Mouse (Mus musculus) neutrophil, adult 5-6 weeks (primary cell): ENCODE results near the gene Olfr507. TPM values are rescaled to one million over a fixed set of nuclear protein-coding genes. Genes with fewer than 3 reads are reported as not detected.
"Not testable (repeated sequence)": the region's sequence is repeated elsewhere in the genome, so short reads cannot be mapped to it uniquely, and the experiment has no call there.

ENCODE experiments used
- ATAC-seq: fragments of 151-379, 151-347 bp; 2 replicates; pipeline ENCODE4 v1.8.0; 2017; ENCODE audit warnings: mild to moderate bottlenecking, moderate TSS enrichment; ENCODE audit not compliant: insufficient number of reproducible peaks, poor library complexity, low FRiP score, severe bottlenecking; ENCODE audit errors: extremely low read depth
- total RNA-seq: library from RNA; stranded (forward); fragments of 200-1000 nt; gene quantifications from 2 replicates; pipeline ENCODE4 v1.2.3, GENCODE M21; 2017

Olfr507 gene
- not detected in 2 replicates for total RNA-seq

- no peak for ATAC-seq
These were observed at the start of gene Olfr507 for GRCm38 (mm10) chr7:108621514-108621913. TSS of gene Olfr507 (plus strand) at chr7:108621814.

DNA sequence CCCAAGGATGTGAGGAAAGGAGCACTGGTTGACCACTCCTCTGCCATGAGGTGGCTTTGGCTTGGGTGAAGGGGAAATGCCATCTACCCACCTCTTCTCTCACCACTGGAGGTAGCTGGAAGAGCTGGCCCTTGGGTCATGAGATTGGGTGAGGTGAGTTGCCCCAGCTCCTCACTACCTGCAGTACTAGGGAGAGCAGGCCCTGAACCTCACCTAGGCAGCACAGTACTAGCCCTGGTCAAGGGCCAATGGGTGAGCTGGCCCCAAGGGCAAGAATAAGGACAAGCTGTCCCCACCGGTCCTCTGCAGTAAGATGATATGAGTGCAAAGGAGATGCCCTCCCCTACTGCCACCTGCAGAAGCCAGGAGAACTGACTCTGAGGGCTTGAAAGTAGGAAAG, 31.8 kb upstream of the Olfr507 start:
- ATAC-seq: no peak

- ATAC-seq: not testable (repeated sequence)
These were observed 19.7 kb upstream of the Olfr507 start for GRCm38 (mm10) chr7:108601916-108602315.

DNA sequence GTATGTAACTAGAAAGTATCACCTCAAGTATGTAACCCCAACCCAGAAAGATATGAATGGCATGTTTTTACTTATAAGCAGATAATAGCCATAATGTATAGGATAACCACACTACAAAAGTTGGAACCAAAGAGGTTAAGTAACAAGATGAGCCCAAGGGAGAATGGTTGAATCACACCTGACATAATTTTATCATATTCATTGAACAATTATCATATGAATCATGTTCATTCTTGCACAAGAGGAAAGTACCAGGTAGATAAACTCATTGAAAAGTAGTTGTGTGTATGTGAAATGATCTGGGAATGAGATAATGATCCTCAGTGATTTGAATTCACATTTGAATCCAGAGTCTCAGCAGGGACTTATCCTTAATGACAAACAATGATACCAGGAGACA, 11.1 kb upstream of the Olfr507 start, which contains the start of gene Olfr506:
Gene Olfr506, plus strand, starts transcription at position 301 of the 400 bp plus-strand sequence.
- ATAC-seq: no peak

DNA sequence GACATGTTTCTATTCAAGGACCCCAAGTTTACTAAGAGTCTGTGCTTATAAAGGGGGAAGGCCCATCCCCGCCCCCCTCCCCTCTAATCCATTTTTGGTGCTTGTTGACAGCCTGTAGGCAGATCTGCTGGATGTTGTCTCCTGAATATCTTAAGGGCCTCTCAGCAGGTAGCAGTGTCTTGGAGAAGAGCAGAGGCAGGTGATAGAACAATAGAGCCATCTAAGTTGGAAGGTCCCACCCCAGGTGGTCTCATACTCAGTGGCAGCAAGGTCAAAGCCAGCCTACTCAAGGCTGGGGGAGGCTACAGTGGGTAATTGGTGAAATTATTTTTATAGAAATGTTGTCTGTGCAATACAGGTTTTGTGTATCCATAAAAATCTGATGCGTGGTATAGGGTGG, 7.5 kb upstream of the Olfr507 start:
- no peak for ATAC-seq

DNA sequence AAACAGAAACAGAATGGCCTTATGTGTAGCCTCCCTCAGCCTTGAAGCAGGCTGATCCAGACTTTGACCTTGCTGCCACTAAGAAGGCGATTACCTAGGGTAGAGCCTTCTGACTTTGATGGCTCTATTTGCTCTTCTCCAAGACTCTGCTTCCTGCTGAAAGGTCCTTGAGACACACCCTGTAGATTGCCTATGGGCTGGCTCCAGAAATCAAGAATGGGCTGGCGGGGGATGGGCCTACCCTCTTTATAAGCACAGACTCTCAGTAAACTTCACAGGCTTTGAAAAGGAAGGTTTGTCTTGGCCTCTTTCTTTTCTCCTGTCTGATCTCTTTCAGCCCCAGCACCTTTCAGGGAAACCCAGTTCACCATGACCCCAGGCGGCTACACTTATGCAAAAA, 4.8 kb upstream of the Olfr507 start:
- not testable (repeated sequence) for ATAC-seq

GRCm38 (mm10) chr7:108629694-108630093, 8.1 kb downstream of the Olfr507 start, which contains the start of gene Olfr508:
TSS of gene Olfr508 (plus strand) at chr7:108629994.
- no peak for ATAC-seq

- ATAC-seq: no peak
These were observed 30.2 kb downstream of the Olfr507 start, which contains the start of gene Olfr509 for GRCm38 (mm10) chr7:108651806-108652205. TSS of gene Olfr509 (minus strand) at chr7:108651906.

- no peak for ATAC-seq
These were observed 40.8 kb downstream of the Olfr507 start for GRCm38 (mm10) chr7:108662419-108662818.

- ATAC-seq: no peak
These were observed 44.5 kb downstream of the Olfr507 start, which contains the start of gene Olfr510 for GRCm38 (mm10) chr7:108666118-108666517. TSS of gene Olfr510 (plus strand) at chr7:108666418.

GRCm38 (mm10) chr7:108671058-108671457, 49.4 kb downstream of the Olfr507 start:
- no peak for ATAC-seq

Other genes with a start within 250 kb of the Olfr507 start
- gene Olfr495, start 228.6 kb upstream of the Olfr507 start, total RNA-seq: not detected in 2 replicates
- not detected in 2 replicates for gene Olfr497, start 201.4 kb upstream of the Olfr507 start, total RNA-seq
- not detected in 2 replicates for gene Olfr498, start 156.5 kb upstream of the Olfr507 start, total RNA-seq
- not detected in 2 replicates for gene Olfr502, start 96.7 kb upstream of the Olfr507 start, total RNA-seq
- gene Olfr503, start 77.3 kb upstream of the Olfr507 start, total RNA-seq: not detected in 2 replicates
- not detected in 2 replicates for gene Olfr504, start 56.0 kb upstream of the Olfr507 start, total RNA-seq
- gene Olfr506, start 11.0 kb upstream of the Olfr507 start, total RNA-seq: not detected in 2 replicates
- gene Olfr508, start 8.2 kb downstream of the Olfr507 start, total RNA-seq: not detected in 2 replicates
- gene Olfr509, start 30.1 kb downstream of the Olfr507 start, total RNA-seq: 0.12 TPM in 1 of 2 replicates, not detected in the other
- not detected in 2 replicates for gene Olfr510, start 44.6 kb downstream of the Olfr507 start, total RNA-seq
- not detected in 2 replicates for gene Olfr512, start 91.5 kb downstream of the Olfr507 start, total RNA-seq
- gene Olfr513, start 129.2 kb downstream of the Olfr507 start, total RNA-seq: not detected in 2 replicates
- not detected in 2 replicates for gene Olfr514, start 204.2 kb downstream of the Olfr507 start, total RNA-seq
- gene Olfr516, start 228.7 kb downstream of the Olfr507 start, total RNA-seq: not detected in 2 replicates